Mouse (Mus musculus): ENCODE results near the gene A730061H03Rik. TPM values are rescaled to one million over a fixed set of nuclear protein-coding genes. Genes with fewer than 3 reads are reported as not detected.

The A730061H03Rik gene
- polyA plus RNA-seq, 1 experiment from 2014 or later, result 1.2 TPM

DNA sequence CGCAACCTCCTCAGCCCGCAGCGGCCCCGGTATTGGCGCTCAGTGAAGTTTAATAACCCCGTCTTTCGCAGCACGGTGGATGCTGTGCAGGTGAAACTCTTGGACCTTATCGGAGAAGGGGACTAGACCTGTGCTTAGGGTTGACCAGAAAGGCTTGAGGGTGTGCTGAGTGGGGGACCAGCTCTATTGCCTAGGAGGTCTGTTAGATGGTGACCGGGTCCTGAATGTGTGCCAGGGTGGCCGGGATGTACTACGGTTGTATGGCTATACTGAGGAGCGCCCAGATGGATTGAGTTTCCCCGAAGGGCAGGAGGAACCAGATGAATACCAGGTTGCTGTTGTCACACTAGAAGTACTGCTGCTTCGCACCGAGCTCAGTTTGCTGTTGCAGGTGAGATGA lies 32.0 kb upstream of the A730061H03Rik start:
- no peak for ATAC-seq (ENCODE audit: low FRiP score, low TSS enrichment)
- H3K27me3 ChIP-seq (ENCODE audit: insufficient read depth, low read length), result no peaks in the 10 kb centered on the region
- peaks cover 45% of the 10 kb centered on the region for H3K36me3 ChIP-seq (ENCODE audit: insufficient read depth, low read length)
- no peaks in the 10 kb centered on the region for H3K9me3 ChIP-seq (ENCODE audit: low read length)
- peaks cover 16% of the 10 kb centered on the region for H3K4me1 ChIP-seq (ENCODE audit: insufficient read depth, low read length)
- WGBS, result 2% methylated on average over 16 of the region's 16 CpGs
- peak overlapping the region; percentile 90 for H3K9ac ChIP-seq (replicated peaks; ENCODE audit: low read length)
- H3K4me2 ChIP-seq (replicated peaks; ENCODE audit: low read depth, low read length), result peak overlapping the region; percentile 78
- peak overlapping the region; percentile 97 for H3K4me3 ChIP-seq (ENCODE audit: low read length)
- peak overlapping the region; percentile 100 for H3K27ac ChIP-seq (ENCODE audit: low read length)

DNA sequence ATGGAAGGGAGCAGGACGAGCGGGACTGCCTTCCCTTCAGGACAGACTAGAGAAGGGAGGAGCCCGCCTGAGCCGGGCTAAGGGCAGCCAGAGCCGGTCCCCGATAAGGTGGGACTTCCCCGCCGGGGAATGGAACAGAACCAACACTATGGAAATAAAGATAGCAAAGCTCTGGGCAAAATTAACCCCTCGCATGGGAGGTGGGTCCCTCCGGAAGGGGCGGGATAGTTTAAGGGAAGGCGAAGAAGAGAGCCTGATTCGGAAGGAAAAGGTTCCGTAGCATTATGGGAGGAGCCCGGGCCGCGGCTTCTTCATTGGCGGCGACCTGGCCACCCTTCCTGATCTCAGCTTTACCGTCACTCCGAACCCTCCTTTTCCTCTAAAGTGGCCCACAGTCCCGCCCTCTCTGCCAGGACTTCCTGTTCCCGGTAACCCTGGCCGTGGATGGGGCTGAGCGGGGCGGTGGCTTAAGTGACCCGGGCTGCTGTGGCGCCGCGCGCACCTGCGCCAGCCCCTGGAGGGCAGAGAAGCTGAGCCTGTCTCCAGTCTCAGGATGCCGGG lies 31.2 kb upstream of the A730061H03Rik start, which contains the start of gene Rnf31:
Rnf31 (plus strand) TSS at position 378 of the 561 bp plus-strand sequence.
- WGBS, result 0% methylated on average over 33 of the region's 33 CpGs
- H3K36me3 ChIP-seq (ENCODE audit: insufficient read depth, low read length), result peaks cover 40% of the 10 kb centered on the region

DNA sequence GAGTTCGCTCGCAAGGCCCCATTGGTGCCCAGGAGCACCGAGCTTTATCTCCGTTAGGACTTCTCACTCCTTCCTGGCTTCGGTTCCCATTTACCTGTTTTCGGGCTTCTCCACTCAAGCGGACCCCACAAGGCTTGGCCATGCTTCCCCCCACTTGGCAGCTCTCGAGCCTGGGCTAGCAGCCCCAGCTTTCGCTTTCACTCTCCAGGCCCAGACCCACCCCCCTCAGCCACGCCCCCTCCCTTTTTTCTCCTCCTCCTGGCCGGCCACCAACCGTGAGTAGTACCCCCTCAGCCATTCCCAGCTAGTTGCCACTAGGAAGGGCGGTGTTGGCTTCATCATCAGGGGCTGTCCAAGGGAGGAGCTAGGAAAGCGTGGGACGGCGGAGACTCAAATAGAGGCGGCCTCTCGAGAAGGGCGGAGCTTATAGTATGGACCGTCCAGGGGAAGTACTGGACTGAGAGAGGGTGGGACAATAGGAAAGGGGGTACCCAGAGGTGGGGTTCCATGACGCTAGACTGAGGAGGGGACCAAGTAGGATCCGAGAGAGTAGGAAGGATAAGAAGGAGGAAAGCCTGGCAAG lies 30.6 kb upstream of the A730061H03Rik start, which contains the start of gene Psme2:
Psme2 (minus strand) TSS at position 366 of the 583 bp plus-strand sequence.
- peak; percentile 98 for ATAC-seq (ENCODE audit: low FRiP score, low TSS enrichment)
- WGBS, result 1% methylated on average over 21 of the region's 22 CpGs
- Histone ChIP-seq H3K27me3 (ENCODE audit: insufficient read depth, low read length) (no peaks in the 10 kb centered on the region), H3K36me3 (ENCODE audit: insufficient read depth, low read length) (peaks cover 35% of the 10 kb centered on the region), H3K4me3 (ENCODE audit: low read length) (peak within 1 kb of the TSS; percentile 97), H3K4me1 (ENCODE audit: insufficient read depth, low read length) (peaks cover 16% of the 10 kb centered on the region), H3K4me2 (replicated peaks; ENCODE audit: low read depth, low read length) (peak within 1 kb of the TSS; percentile 78), H3K9ac (replicated peaks; ENCODE audit: low read length) (peak within 1 kb of the TSS; percentile 90), H3K27ac (ENCODE audit: low read length) (peak within 1 kb of the TSS; percentile 100), H3K9me3 (ENCODE audit: low read length) (no peaks in the 10 kb centered on the region)

More for the DNA sequence above, 31.2 kb upstream of the A730061H03Rik start, which contains the start of gene Rnf31:
- Histone ChIP-seq H3K4me1 (ENCODE audit: insufficient read depth, low read length) (peaks cover 16% of the 10 kb centered on the region), H3K9me3 (ENCODE audit: low read length) (no peaks in the 10 kb centered on the region), H3K4me2 (replicated peaks; ENCODE audit: low read depth, low read length) (peak within 1 kb of the TSS; percentile 78), H3K27ac (ENCODE audit: low read length) (peak within 1 kb of the TSS; percentile 100), H3K27me3 (ENCODE audit: insufficient read depth, low read length) (no peaks in the 10 kb centered on the region), H3K4me3 (ENCODE audit: low read length) (peak within 1 kb of the TSS; percentile 97), H3K9ac (replicated peaks; ENCODE audit: low read length) (peak within 1 kb of the TSS; percentile 90)
- ATAC-seq (ENCODE audit: low FRiP score, low TSS enrichment), result peak; percentile 94

DNA sequence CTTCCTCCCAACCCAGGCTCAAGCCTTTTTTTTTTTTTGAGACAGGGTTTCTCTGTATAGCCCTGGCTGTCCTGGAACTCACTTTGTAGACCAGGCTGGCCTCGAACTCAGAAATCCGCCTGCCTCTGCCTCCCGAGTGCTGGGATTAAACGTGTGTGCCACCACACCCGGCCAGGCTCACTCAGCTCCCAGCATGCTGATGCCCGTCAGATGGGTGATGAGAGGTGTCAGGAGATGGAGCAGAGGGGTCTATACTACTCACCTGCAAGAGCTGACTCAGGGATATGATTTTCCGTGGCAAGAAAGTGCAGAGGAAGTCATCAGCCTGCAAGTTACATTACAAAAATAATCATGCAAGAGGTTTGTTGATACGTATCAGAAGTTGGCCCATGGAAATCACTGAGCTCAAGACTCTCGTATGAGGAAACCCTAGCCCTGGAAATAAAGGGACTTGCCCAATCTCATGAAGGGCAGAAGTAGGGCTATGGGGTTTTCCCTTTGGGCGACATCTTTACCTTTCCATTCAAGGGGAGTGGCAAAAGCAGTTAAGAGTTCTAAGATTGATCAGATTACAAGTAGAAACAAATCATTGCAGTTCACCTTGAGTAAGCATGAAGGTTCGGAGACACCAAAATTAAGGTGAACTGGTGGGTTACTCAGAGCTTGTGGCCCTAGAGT lies 29.7 kb upstream of the A730061H03Rik start:
- peak overlapping the region; percentile 73 for H3K9ac ChIP-seq (replicated peaks; ENCODE audit: low read length)
- H3K36me3 ChIP-seq (ENCODE audit: insufficient read depth, low read length), result peaks cover 25% of the 10 kb centered on the region
- ATAC-seq (ENCODE audit: low FRiP score, low TSS enrichment), result no peak
- H3K9me3 ChIP-seq (ENCODE audit: low read length), result no peaks in the 10 kb centered on the region
- H3K27me3 ChIP-seq (ENCODE audit: insufficient read depth, low read length), result no peaks in the 10 kb centered on the region
- peak overlapping the region; percentile 78 for H3K4me2 ChIP-seq (replicated peaks; ENCODE audit: low read depth, low read length)
- H3K4me1 ChIP-seq (ENCODE audit: insufficient read depth, low read length), result peaks cover 21% of the 10 kb centered on the region
- H3K27ac ChIP-seq (ENCODE audit: low read length), result peak overlapping the region; percentile 74
- WGBS, result 68% methylated on average over 11 of the region's 11 CpGs
- peak overlapping the region; percentile 97 for H3K4me3 ChIP-seq (ENCODE audit: low read length)

DNA sequence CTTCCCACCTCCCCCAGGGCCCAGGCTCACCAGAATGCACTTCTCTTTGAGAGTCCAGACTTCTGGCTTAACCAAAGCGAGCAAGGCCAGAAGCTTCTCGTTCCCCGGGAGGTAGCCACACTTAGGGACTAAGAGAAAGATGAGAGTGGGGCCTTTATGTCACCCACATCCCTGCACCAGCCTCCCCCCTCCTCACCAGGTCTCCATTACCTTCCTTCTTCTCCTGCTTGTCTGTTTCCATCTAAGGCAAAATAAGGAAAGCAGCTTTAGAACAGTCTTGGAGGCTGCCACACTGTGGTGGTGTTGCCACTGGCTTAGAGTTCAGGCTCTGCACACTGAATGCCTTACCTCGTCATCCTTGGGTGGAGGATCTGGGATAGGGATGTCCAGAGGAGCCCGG lies 29.1 kb upstream of the A730061H03Rik start:
- ATAC-seq (ENCODE audit: low FRiP score, low TSS enrichment), result no peak
- H3K9ac ChIP-seq (replicated peaks; ENCODE audit: low read length), result no peak overlapping the region
- 96% methylated on average over 5 of the region's 5 CpGs for WGBS
- no peak overlapping the region for H3K4me3 ChIP-seq (ENCODE audit: low read length)
- H3K4me1 ChIP-seq (ENCODE audit: insufficient read depth, low read length), result peaks cover 26% of the 10 kb centered on the region
- H3K27me3 ChIP-seq (ENCODE audit: insufficient read depth, low read length), result no peaks in the 10 kb centered on the region
- no peak overlapping the region for H3K4me2 ChIP-seq (replicated peaks; ENCODE audit: low read depth, low read length)
- no peaks in the 10 kb centered on the region for H3K9me3 ChIP-seq (ENCODE audit: low read length)
- peaks cover 19% of the 10 kb centered on the region for H3K36me3 ChIP-seq (ENCODE audit: insufficient read depth, low read length)
- no peak overlapping the region for H3K27ac ChIP-seq (ENCODE audit: low read length)

DNA sequence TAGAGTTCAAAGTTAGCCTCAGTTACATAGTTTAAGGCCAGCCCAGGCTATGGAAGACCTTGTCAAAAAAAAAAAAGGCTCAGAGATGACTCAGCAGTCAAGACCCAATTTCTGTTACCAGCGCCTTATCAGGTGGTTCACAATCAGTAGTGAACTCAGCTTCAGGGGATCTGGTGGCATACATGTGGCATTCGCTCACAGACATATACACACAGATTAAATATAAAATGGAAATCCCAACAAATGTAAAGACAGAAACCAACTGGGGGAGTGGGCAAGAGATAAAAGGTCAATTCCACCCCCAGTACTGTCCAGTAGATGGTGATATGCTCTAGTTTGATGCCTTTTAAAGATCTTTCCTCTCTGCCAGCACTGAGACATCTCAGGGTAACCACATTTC lies 25.9 kb upstream of the A730061H03Rik start:
- Histone ChIP-seq H3K4me1 (ENCODE audit: insufficient read depth, low read length) (peaks cover 14% of the 10 kb centered on the region), H3K27me3 (ENCODE audit: insufficient read depth, low read length) (no peaks in the 10 kb centered on the region), H3K9ac (replicated peaks; ENCODE audit: low read length) (no peak overlapping the region), H3K36me3 (ENCODE audit: insufficient read depth, low read length) (peaks cover 19% of the 10 kb centered on the region), H3K4me3 (ENCODE audit: low read length) (no peak overlapping the region), H3K27ac (ENCODE audit: low read length) (no peak overlapping the region), H3K9me3 (ENCODE audit: low read length) (no peaks in the 10 kb centered on the region), H3K4me2 (replicated peaks; ENCODE audit: low read depth, low read length) (no peak overlapping the region)
- ATAC-seq (ENCODE audit: low FRiP score, low TSS enrichment), result no peak
- WGBS, result 90% methylated on average over 2 of the region's 2 CpGs

DNA sequence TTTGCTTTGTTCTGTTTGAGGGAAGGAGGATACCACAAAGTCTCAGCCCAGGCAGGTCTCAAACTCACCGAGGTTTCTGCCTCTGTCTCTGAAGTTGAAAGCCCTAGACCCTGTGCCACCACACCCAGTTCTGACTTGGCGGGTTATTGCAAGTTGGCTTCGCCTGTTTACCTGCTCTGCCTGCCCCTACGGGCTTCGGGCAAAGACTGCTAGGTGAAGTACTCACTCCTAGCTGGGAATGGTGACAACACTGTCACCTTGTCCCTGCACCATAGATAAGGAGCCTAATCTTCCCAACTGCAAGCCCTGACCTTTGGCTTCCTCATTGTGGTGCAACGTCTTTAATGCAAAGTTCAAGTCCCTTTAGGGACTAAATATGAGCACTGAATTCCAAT lies 25.4 kb upstream of the A730061H03Rik start:
- no peak for ATAC-seq (ENCODE audit: low FRiP score, low TSS enrichment)
- H3K9me3 ChIP-seq (ENCODE audit: low read length), result no peaks in the 10 kb centered on the region
- no peak overlapping the region for H3K9ac ChIP-seq (replicated peaks; ENCODE audit: low read length)
- 61% methylated on average over 6 of the region's 6 CpGs for whole genome bisulfite sequencing
- H3K4me1 ChIP-seq (ENCODE audit: insufficient read depth, low read length), result peaks cover 14% of the 10 kb centered on the region
- no peak overlapping the region for H3K27ac ChIP-seq (ENCODE audit: low read length)
- H3K36me3 ChIP-seq (ENCODE audit: insufficient read depth, low read length), result peaks cover 25% of the 10 kb centered on the region
- no peaks in the 10 kb centered on the region for H3K27me3 ChIP-seq (ENCODE audit: insufficient read depth, low read length)
- H3K4me3 ChIP-seq (ENCODE audit: low read length), result peak overlapping the region; percentile 64
- peak overlapping the region; percentile 94 for H3K4me2 ChIP-seq (replicated peaks; ENCODE audit: low read depth, low read length)

DNA sequence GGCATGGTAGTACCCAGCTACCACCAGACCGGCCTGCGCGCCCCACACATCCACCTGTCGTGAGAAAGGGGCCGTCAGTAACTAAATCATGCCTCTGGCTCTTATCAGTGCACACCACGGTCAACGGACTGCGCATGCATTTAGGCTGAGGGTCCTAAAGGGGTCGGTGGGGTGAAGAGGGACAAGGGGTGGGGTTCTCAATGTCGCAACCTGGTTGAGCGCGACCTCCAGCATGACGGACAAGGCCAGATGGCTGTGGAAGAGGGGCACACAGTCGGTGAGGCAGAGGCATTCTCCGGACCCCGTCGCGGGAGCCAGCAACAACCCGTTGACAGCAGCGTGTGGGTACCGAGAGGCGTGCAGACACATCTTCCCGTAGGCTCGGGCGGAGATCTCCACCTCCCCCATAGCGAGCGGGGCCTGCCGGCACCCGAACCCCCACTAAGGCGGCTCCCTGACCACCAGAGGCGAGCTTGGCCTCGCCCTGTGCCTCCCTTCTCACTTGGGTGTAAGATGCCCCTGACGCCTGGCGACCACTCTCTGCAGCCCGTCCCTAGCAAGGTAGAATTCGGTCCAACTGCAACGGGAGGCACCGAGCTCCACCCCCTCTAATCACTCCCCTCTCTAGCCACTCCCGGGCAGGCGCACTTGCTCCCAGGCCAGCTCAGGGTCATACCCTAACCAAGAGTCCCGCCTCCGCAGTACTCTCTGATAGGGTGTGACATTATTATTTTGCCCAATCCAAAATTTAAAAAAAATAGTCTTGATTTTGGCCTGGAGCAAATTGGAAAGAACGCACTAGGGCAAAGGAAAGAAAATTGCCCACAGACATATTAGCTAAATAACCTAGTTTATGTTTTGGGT lies 24.7 kb upstream of the A730061H03Rik start, which contains the start of gene Emc9:
Emc9 (minus strand) TSS at position 601 of the 864 bp plus-strand sequence.
- 4% methylated on average over 43 of the region's 43 CpGs for WGBS
- peak within 1 kb of the TSS; percentile 64 for H3K4me3 ChIP-seq (ENCODE audit: low read length)
- no peaks in the 10 kb centered on the region for H3K9me3 ChIP-seq (ENCODE audit: low read length)
- peaks cover 31% of the 10 kb centered on the region for H3K36me3 ChIP-seq (ENCODE audit: insufficient read depth, low read length)
- no peak within 1 kb of the TSS for H3K27ac ChIP-seq (ENCODE audit: low read length)
- peak within 1 kb of the TSS; percentile 76 for H3K9ac ChIP-seq (replicated peaks; ENCODE audit: low read length)
- H3K27me3 ChIP-seq (ENCODE audit: insufficient read depth, low read length), result no peaks in the 10 kb centered on the region
- H3K4me1 ChIP-seq (ENCODE audit: insufficient read depth, low read length), result peaks cover 11% of the 10 kb centered on the region
- ATAC-seq (ENCODE audit: low FRiP score, low TSS enrichment), result peak; percentile 86
- H3K4me2 ChIP-seq (replicated peaks; ENCODE audit: low read depth, low read length), result peak within 1 kb of the TSS; percentile 94

DNA sequence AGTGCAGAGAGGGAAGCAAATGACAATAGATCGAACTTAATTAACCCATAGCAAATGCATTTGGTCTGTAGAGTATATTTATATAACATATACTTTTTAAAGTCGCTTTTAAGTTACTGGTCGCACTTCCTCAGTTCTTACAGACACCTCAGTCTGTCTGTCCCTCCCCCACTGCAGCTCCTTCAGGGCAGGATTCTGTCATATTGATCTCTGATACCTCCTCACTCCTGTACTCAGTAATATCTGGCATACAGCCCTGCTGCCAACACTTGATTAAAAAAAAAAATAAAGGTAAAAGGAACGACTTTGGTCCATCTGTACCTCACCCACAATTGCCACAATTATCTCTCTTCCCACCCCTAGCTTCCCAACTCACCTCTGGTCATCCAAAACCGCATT lies 24.1 kb upstream of the A730061H03Rik start:
- H3K36me3 ChIP-seq (ENCODE audit: insufficient read depth, low read length), result peaks cover 31% of the 10 kb centered on the region
- no peak overlapping the region for H3K27ac ChIP-seq (ENCODE audit: low read length)
- H3K9me3 ChIP-seq (ENCODE audit: low read length), result no peaks in the 10 kb centered on the region
- H3K4me2 ChIP-seq (replicated peaks; ENCODE audit: low read depth, low read length), result peak overlapping the region; percentile 94
- WGBS, result 35% methylated on average over 5 of the region's 5 CpGs
- peak overlapping the region; percentile 76 for H3K9ac ChIP-seq (replicated peaks; ENCODE audit: low read length)
- H3K4me3 ChIP-seq (ENCODE audit: low read length), result peak overlapping the region; percentile 64
- H3K27me3 ChIP-seq (ENCODE audit: insufficient read depth, low read length), result no peaks in the 10 kb centered on the region
- H3K4me1 ChIP-seq (ENCODE audit: insufficient read depth, low read length), result peaks cover 13% of the 10 kb centered on the region
- ATAC-seq (ENCODE audit: low FRiP score, low TSS enrichment), result no peak

All from kidney, embryonic 16.5 days (tissue).